Mouse (Mus musculus) liver, postnatal 0 days (tissue): ENCODE measurements around the gene Usp29.

Source experiments
- CTCF ChIP-seq: sonication (generic); IDR thresholded peaks from 2 replicates; pipeline ENCODE4 v1.5.1; 2016; ENCODE audit warnings: antibody characterized with exemption, low read depth
- EP300 ChIP-seq: IDR thresholded peaks from 2 replicates; pipeline ENCODE4 v1.6.1; 2016; ENCODE audit warnings: antibody characterized with exemption, low read depth, mild to moderate bottlenecking

- TF ChIP-seq CTCF (no peak), EP300 (no peak)
Measured at GRCm38 (mm10) chr7:6849495-6849894, 119.1 kb downstream of the Usp29 start.
